Comparison of ENCODE assay signal across 10 mouse cellular contexts in the genomic region with DNA sequence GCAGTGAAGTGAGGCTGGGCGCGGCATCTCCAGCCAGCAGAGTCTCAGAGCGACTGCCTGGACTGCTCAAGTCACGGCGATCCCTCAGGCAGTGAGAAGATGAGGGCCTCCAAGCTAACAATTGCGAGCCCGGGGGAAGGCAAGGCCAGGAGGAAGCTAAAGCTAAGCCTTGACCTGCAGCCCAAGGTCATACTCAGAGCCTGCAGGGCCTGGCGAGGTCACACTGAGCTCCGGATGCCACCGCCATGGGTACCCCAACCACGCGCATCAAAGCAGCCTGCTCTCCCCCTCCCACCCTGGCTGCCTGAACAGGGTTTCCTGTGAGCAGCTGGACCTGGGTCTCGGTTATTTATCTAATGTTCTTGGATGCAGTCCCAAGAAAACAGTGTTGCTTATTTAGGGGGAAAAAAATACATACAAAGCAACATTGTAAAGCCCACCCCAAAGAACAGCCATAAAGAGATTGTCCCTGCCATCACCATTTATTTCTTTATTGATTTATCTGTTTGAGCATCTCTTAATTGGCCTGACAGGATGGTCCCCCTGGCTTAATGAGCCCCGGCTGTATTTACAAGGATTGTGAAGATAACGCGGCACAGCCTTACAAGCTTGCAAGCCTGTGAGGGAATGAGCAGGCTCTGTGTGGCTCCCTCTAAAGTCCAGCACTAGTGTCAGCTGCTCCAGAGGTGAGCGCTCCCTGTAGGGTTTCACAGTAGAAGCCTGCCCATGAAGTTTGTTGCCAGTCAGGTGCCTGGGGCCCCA.
DNase-seq lines count a peak whose midpoint lies in the region; ATAC-seq and TF ChIP-seq lines count a peak whose summit lies in the region.
"Had no signal": no experiment of that assay in that cellular context is flagged by ENCODE, and none has a peak within 500 bp of the region (broad histone marks: within the 10 kb centered on the region; RNA-seq: fewer than 3 reads in every experiment).

No protein-coding gene starts in this region.

- no peak for TF ChIP-seq EP300 in stomach, postnatal 0 days (optimal IDR thresholded peaks at IDR 0.05)

- peak overlapping the region; percentile 27 for H3K27ac ChIP-seq in forebrain, embryonic 10.5 days
- H3K27ac ChIP-seq in forebrain, embryonic 12.5 days = no peak overlapping the region
- peak overlapping the region; percentile 91 for H3K27ac ChIP-seq in lung, embryonic 15.5 days
- no peak overlapping the region; the same call in 1 of the 2 replicates for H3K27ac ChIP-seq in limb, embryonic 13.5 days
- H3K27ac ChIP-seq in stomach, postnatal 0 days (replicated peaks) = no peak overlapping the region
- H3K27ac ChIP-seq in thymus, adult 2 months (ENCODE audit: control insufficient read depth, insufficient read depth, low read length) = no peak overlapping the region

- H3K9ac ChIP-seq in forebrain, embryonic 12.5 days = no peak overlapping the region
- no peak overlapping the region for H3K9ac ChIP-seq in lung, embryonic 15.5 days
- peak overlapping the region; percentile 56 for H3K9ac ChIP-seq in limb, embryonic 13.5 days
- H3K9ac ChIP-seq in stomach, postnatal 0 days (ENCODE audit: low read length) = no peak overlapping the region

- no peak overlapping the region for H3K4me2 ChIP-seq in forebrain, embryonic 12.5 days
- peak overlapping the region; percentile 40 for H3K4me2 ChIP-seq in lung, embryonic 15.5 days
- H3K4me2 ChIP-seq in limb, embryonic 13.5 days (replicated peaks) = peak overlapping the region; percentile 50
- no peak overlapping the region for H3K4me2 ChIP-seq in stomach, postnatal 0 days (replicated peaks; ENCODE audit: low read depth)

- ATAC-seq in forebrain, embryonic 12.5 days (ENCODE audit: low FRiP score) = no peak
- ATAC-seq in lung, embryonic 15.5 days (ENCODE audit: borderline replicate concordance, extremely low read depth, low FRiP score, low TSS enrichment) = peak; percentile 52; the same call in 1 of the 2 replicates
- no peak for ATAC-seq in limb, embryonic 13.5 days (ENCODE audit: low FRiP score, low read depth)
- 0 out of 2 replicates have a peak, but pooled peaks have one; percentile 21 for ATAC-seq in stomach, postnatal 0 days (ENCODE audit: low FRiP score, low TSS enrichment)
- ATAC-seq: activated CD4-positive, CD25-positive, alpha-beta regulatory T cell, adult 4 months had no signal

- no peaks in the 10 kb centered on the region for H3K9me3 ChIP-seq in forebrain, embryonic 10.5 days
- H3K9me3 ChIP-seq in forebrain, embryonic 12.5 days = no peaks in the 10 kb centered on the region
- H3K9me3 ChIP-seq in lung, embryonic 15.5 days = no peaks in the 10 kb centered on the region
- no peaks in the 10 kb centered on the region for H3K9me3 ChIP-seq in limb, embryonic 13.5 days
- no peaks in the 10 kb centered on the region for H3K9me3 ChIP-seq in stomach, postnatal 0 days (ENCODE audit: control insufficient read depth, low read length)

- WGBS in forebrain, embryonic 10.5 days = 54% methylated on average over 17 of the region's 17 CpGs
- 59% methylated on average over 17 of the region's 17 CpGs for WGBS in forebrain, embryonic 12.5 days
- 23% methylated on average over 17 of the region's 17 CpGs for WGBS in lung, embryonic 15.5 days
- 17% methylated on average over 17 of the region's 17 CpGs for WGBS in limb, embryonic 13.5 days
- WGBS in stomach, postnatal 0 days = 43% methylated on average over 17 of the region's 17 CpGs
- 55% methylated on average over 17 of the region's 17 CpGs for WGBS in thymus, adult 2 months

- TF ChIP-seq CTCF in stomach, postnatal 0 days (IDR thresholded peaks at IDR 0.05; ENCODE audit: low read depth) = peak; percentile 8; the same call in 1 of the 2 replicates
- TF ChIP-seq CTCF in thymus, adult 2 months (IDR thresholded peaks at IDR 0.05; ENCODE audit: borderline replicate concordance, control insufficient read depth, extremely low read depth, insufficient read depth, low read length, poor library complexity) = no peak

- H3K4me1 ChIP-seq in forebrain, embryonic 10.5 days = peaks cover 56% of the 10 kb centered on the region
- peaks cover 13% of the 10 kb centered on the region; the same call in 1 of the 2 replicates for H3K4me1 ChIP-seq in forebrain, embryonic 12.5 days
- H3K4me1 ChIP-seq in lung, embryonic 15.5 days = peaks cover 48% of the 10 kb centered on the region
- H3K4me1 ChIP-seq in limb, embryonic 13.5 days = peaks cover 39% of the 10 kb centered on the region
- H3K4me1 ChIP-seq in stomach, postnatal 0 days (replicated peaks; ENCODE audit: control insufficient read depth, insufficient read depth) = no peaks in the 10 kb centered on the region
- no peaks in the 10 kb centered on the region for H3K4me1 ChIP-seq in thymus, adult 2 months (replicated peaks; ENCODE audit: control insufficient read depth, insufficient read depth, low read length)

- no peak overlapping the region for H3K4me3 ChIP-seq in forebrain, embryonic 10.5 days
- no peak overlapping the region for H3K4me3 ChIP-seq in forebrain, embryonic 12.5 days (replicated peaks)
- H3K4me3 ChIP-seq in lung, embryonic 15.5 days = no peak overlapping the region
- no peak overlapping the region for H3K4me3 ChIP-seq in limb, embryonic 13.5 days
- no peak overlapping the region for H3K4me3 ChIP-seq in stomach, postnatal 0 days (ENCODE audit: low read depth, low read length)
- H3K4me3 ChIP-seq in thymus, adult 2 months (ENCODE audit: control insufficient read depth, insufficient read depth, low read length) = no peak overlapping the region

- DNase-seq in forebrain, embryonic 10.5 days (ENCODE audit: extremely low spot score, low spot score) = no peak
- no peak for DNase-seq in lung, postnatal 10 days
- no peak for DNase-seq in stomach, postnatal 0 days (ENCODE audit: low spot score)
- DNase-seq in right cerebral cortex, postnatal 25 days = no peak
- DNase-seq in thymus, adult 2 months = no peak
- DNase-seq: liver had no signal

- no peaks in the 10 kb centered on the region for H3K27me3 ChIP-seq in forebrain, embryonic 10.5 days (ENCODE audit: poor library complexity, severe bottlenecking)
- H3K27me3 ChIP-seq in forebrain, embryonic 12.5 days = no peaks in the 10 kb centered on the region
- H3K27me3 ChIP-seq in lung, embryonic 15.5 days = no peaks in the 10 kb centered on the region
- no peaks in the 10 kb centered on the region; the same call in 1 of the 2 replicates for H3K27me3 ChIP-seq in limb, embryonic 13.5 days
- no peaks in the 10 kb centered on the region for H3K27me3 ChIP-seq in stomach, postnatal 0 days (ENCODE audit: control insufficient read depth, insufficient read depth, low read length)
- no peaks in the 10 kb centered on the region for H3K27me3 ChIP-seq in thymus, adult 2 months (ENCODE audit: control insufficient read depth, insufficient read depth, low read length)

- TF ChIP-seq POLR2A in thymus, adult 2 months (IDR thresholded peaks at IDR 0.05; ENCODE audit: control insufficient read depth, extremely low read depth, insufficient read depth, low read length, poor library complexity) = no peak

- no peaks in the 10 kb centered on the region for H3K36me3 ChIP-seq in forebrain, embryonic 10.5 days (replicated peaks)
- no peaks in the 10 kb centered on the region for H3K36me3 ChIP-seq in forebrain, embryonic 12.5 days (replicated peaks)
- H3K36me3 ChIP-seq in lung, embryonic 15.5 days = no peaks in the 10 kb centered on the region
- no peaks in the 10 kb centered on the region for H3K36me3 ChIP-seq in limb, embryonic 13.5 days
- H3K36me3 ChIP-seq in stomach, postnatal 0 days (ENCODE audit: control insufficient read depth, insufficient read depth, low read length) = no peaks in the 10 kb centered on the region
- H3K36me3 ChIP-seq in thymus, adult 2 months (ENCODE audit: control insufficient read depth, insufficient read depth, low read length) = no peaks in the 10 kb centered on the region

Comparison
In these comparisons a context has a peak if more than half of its experiments do, and no peak if none do; other contexts are left out.
1. H3K27ac ChIP-seq: peak in forebrain, embryonic 10.5 days (single experiment) and lung, embryonic 15.5 days (single experiment); none in forebrain, embryonic 12.5 days (single experiment), limb, embryonic 13.5 days (single experiment), stomach, postnatal 0 days (single experiment) and thymus, adult 2 months (single experiment).
2. ATAC-seq: peak in lung, embryonic 15.5 days (single experiment) and stomach, postnatal 0 days (single experiment); none in forebrain, embryonic 12.5 days (single experiment) and limb, embryonic 13.5 days (single experiment).
3. H3K4me2 ChIP-seq: peak in lung, embryonic 15.5 days (single experiment) and limb, embryonic 13.5 days (single experiment); none in forebrain, embryonic 12.5 days (single experiment) and stomach, postnatal 0 days (single experiment).